Mouse (Mus musculus): ENCODE measurements around the gene Ankrd31. TPM values are rescaled to one million over a fixed set of nuclear protein-coding genes. Genes with fewer than 3 reads are reported as not detected.
"Not testable (repeated sequence)": the region's sequence is repeated elsewhere in the genome, so short reads cannot be mapped to it uniquely, and the experiment has no call there.

Gene Ankrd31
- polyA plus RNA-seq, 1 experiment from 2014 or later = not detected

GRCm38 (mm10) chr13:96730116-96730515 is 18.0 kb upstream of the Ankrd31 start:
- H3K36me3 ChIP-seq (ENCODE audit: control insufficient read depth, insufficient read depth, low read length) = no peaks in the 10 kb centered on the region
- WGBS = 88% methylated on average over 1 of the region's 1 CpGs
- H3K4me1 ChIP-seq (ENCODE audit: control insufficient read depth, insufficient read depth, low read length) = no peaks in the 10 kb centered on the region
- no peaks in the 10 kb centered on the region for H3K27me3 ChIP-seq (ENCODE audit: control insufficient read depth, insufficient read depth, low read length)
- no peak for ATAC-seq (ENCODE audit: insufficient number of reproducible peaks, insufficient read depth, low FRiP score, low read depth)
- H3K9ac ChIP-seq (replicated peaks; ENCODE audit: low read depth, low read length) = no peak overlapping the region
- no peak overlapping the region for H3K4me2 ChIP-seq (replicated peaks; ENCODE audit: low read depth, low read length)
- H3K27ac ChIP-seq (ENCODE audit: low read length) = no peak overlapping the region
- no peaks in the 10 kb centered on the region for H3K9me3 ChIP-seq (ENCODE audit: control insufficient read depth, low read depth, low read length)
- no peak overlapping the region for H3K4me3 ChIP-seq (ENCODE audit: low read depth, low read length)

DNA sequence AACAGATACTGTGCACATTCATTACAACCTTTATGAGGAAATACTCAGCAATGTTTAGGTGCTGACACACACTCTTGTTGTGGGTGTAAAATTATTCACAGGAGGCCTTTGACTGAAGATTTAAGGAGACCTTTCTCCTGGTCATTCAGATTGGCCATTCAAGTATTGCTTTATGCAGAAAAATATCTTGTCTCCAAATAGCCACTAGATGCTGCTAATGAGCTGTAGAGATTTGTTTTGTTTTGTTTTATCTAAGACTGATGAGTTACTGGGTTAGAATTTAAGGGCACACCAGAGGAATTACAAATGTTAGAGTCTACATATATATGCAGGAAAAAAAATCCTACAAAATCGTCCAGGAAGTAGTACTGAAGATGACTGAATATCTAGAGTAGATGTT is 12.9 kb upstream of the Ankrd31 start:
- no peak overlapping the region for H3K27ac ChIP-seq (ENCODE audit: low read length)
- no peaks in the 10 kb centered on the region for H3K4me1 ChIP-seq (ENCODE audit: control insufficient read depth, insufficient read depth, low read length)
- no peaks in the 10 kb centered on the region for H3K27me3 ChIP-seq (ENCODE audit: control insufficient read depth, insufficient read depth, low read length)
- H3K4me3 ChIP-seq (ENCODE audit: low read depth, low read length) = no peak overlapping the region
- H3K9me3 ChIP-seq (ENCODE audit: control insufficient read depth, low read depth, low read length) = no peaks in the 10 kb centered on the region
- 40% methylated on average over 1 of the region's 1 CpGs for WGBS
- H3K4me2 ChIP-seq (replicated peaks; ENCODE audit: low read depth, low read length) = no peak overlapping the region
- ATAC-seq (ENCODE audit: insufficient number of reproducible peaks, insufficient read depth, low FRiP score, low read depth) = no peak
- H3K36me3 ChIP-seq (ENCODE audit: control insufficient read depth, insufficient read depth, low read length) = no peaks in the 10 kb centered on the region
- no peak overlapping the region for H3K9ac ChIP-seq (replicated peaks; ENCODE audit: low read depth, low read length)

DNA sequence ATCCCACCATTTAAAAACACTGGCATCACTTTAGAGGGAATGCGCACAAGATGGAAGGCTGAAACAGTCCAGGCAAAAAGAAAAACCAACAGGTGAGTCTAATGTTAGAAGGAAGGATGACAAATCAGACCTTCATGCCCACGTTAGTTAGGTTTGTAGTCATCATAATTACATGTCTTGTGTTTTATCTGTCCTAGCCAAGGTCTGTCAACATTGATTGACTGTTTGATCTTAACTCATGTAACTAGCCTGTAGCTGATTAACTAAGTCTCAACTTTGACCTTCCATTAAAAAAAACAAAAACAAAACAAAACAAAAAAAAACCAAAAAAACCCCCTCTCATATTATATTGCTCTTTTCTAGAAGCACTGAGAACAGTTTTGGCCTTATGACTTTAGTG is 7.9 kb upstream of the Ankrd31 start:
- no peaks in the 10 kb centered on the region for H3K27me3 ChIP-seq (ENCODE audit: control insufficient read depth, insufficient read depth, low read length)
- no peaks in the 10 kb centered on the region for H3K4me1 ChIP-seq (ENCODE audit: control insufficient read depth, insufficient read depth, low read length)
- H3K4me3 ChIP-seq (ENCODE audit: low read depth, low read length) = no peak overlapping the region
- ATAC-seq (ENCODE audit: insufficient number of reproducible peaks, insufficient read depth, low FRiP score, low read depth) = no peak
- WGBS = 67% methylated on average over 2 of the region's 2 CpGs
- no peaks in the 10 kb centered on the region for H3K36me3 ChIP-seq (ENCODE audit: control insufficient read depth, insufficient read depth, low read length)
- H3K27ac ChIP-seq (ENCODE audit: low read length) = no peak overlapping the region
- H3K9me3 ChIP-seq (ENCODE audit: control insufficient read depth, low read depth, low read length) = no peaks in the 10 kb centered on the region
- H3K4me2 ChIP-seq (replicated peaks; ENCODE audit: low read depth, low read length) = no peak overlapping the region
- H3K9ac ChIP-seq (replicated peaks; ENCODE audit: low read depth, low read length) = no peak overlapping the region

- H3K9ac ChIP-seq (replicated peaks; ENCODE audit: low read depth, low read length) = no peak overlapping the region
- no peaks in the 10 kb centered on the region for H3K4me1 ChIP-seq (ENCODE audit: control insufficient read depth, insufficient read depth, low read length)
- no peak overlapping the region for H3K4me3 ChIP-seq (ENCODE audit: low read depth, low read length)
- H3K9me3 ChIP-seq (ENCODE audit: control insufficient read depth, low read depth, low read length) = no peaks in the 10 kb centered on the region
- WGBS = 88% methylated on average over 2 of the region's 2 CpGs
- H3K4me2 ChIP-seq (replicated peaks; ENCODE audit: low read depth, low read length) = no peak overlapping the region
- no peaks in the 10 kb centered on the region for H3K27me3 ChIP-seq (ENCODE audit: control insufficient read depth, insufficient read depth, low read length)
- H3K27ac ChIP-seq (ENCODE audit: low read length) = no peak overlapping the region
- no peak for ATAC-seq (ENCODE audit: insufficient number of reproducible peaks, insufficient read depth, low FRiP score, low read depth)
- H3K36me3 ChIP-seq (ENCODE audit: control insufficient read depth, insufficient read depth, low read length) = no peaks in the 10 kb centered on the region
These were observed 5.2 kb upstream of the Ankrd31 start for GRCm38 (mm10) chr13:96742871-96743270.

DNA sequence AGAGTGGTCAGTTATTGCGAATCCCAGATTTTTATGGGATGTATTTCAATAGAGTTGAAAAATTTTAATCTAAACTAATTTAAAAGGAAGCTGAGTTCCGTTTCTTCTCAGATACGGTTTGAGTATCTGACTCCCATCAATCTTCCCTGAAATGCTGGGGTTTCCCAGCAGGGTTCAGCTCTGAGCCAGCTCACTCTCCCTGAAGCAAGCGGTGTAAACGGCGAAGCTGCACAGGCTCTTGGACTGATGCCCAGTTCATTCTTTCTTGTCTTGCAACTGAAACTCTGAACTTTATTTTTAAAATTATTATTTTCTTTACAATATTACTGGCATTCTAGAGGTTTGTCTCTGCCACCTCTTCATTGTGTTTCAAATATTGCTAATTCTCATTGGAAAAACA is 2.0 kb upstream of the Ankrd31 start:
- 24% methylated on average over 6 of the region's 6 CpGs for WGBS
- no peak overlapping the region for H3K27ac ChIP-seq (ENCODE audit: low read length)
- ATAC-seq (ENCODE audit: insufficient number of reproducible peaks, insufficient read depth, low FRiP score, low read depth) = no peak
- no peak overlapping the region for H3K9ac ChIP-seq (replicated peaks; ENCODE audit: low read depth, low read length)
- no peaks in the 10 kb centered on the region for H3K4me1 ChIP-seq (ENCODE audit: control insufficient read depth, insufficient read depth, low read length)
- no peak overlapping the region for H3K4me2 ChIP-seq (replicated peaks; ENCODE audit: low read depth, low read length)
- H3K9me3 ChIP-seq (ENCODE audit: control insufficient read depth, low read depth, low read length) = peaks cover 3% of the 10 kb centered on the region; the same call in 1 of the 2 replicates
- H3K27me3 ChIP-seq (ENCODE audit: control insufficient read depth, insufficient read depth, low read length) = no peaks in the 10 kb centered on the region
- no peak overlapping the region for H3K4me3 ChIP-seq (ENCODE audit: low read depth, low read length)
- H3K36me3 ChIP-seq (ENCODE audit: control insufficient read depth, insufficient read depth, low read length) = no peaks in the 10 kb centered on the region

DNA sequence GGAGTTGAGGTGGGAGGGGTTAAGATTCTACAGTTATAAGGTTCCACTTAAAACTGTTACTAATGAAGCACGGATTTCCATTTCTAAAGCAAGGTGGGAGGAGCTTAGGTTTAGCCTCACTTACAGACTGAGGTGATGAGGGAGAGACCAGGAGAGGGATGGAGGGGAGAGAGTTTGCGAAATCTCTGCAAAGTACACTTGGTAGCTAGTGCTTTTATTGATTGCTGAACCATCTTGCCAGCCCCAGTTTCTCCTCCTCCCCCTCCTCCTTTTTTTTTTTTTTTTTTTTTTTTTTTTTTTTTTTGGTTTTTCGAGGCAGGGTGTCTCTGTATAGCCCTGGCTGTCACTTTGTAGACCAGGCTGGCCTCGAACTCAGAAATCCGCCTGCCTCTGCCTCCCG is 1.8 kb downstream of the Ankrd31 start:
- Histone ChIP-seq H3K9ac (replicated peaks; ENCODE audit: low read depth, low read length) (no peak overlapping the region), H3K9me3 (ENCODE audit: control insufficient read depth, low read depth, low read length) (peaks cover 3% of the 10 kb centered on the region; the same call in 1 of the 2 replicates), H3K36me3 (ENCODE audit: control insufficient read depth, insufficient read depth, low read length) (no peaks in the 10 kb centered on the region), H3K4me1 (ENCODE audit: control insufficient read depth, insufficient read depth, low read length) (no peaks in the 10 kb centered on the region), H3K27me3 (ENCODE audit: control insufficient read depth, insufficient read depth, low read length) (no peaks in the 10 kb centered on the region), H3K4me2 (replicated peaks; ENCODE audit: low read depth, low read length) (no peak overlapping the region), H3K27ac (ENCODE audit: low read length) (no peak overlapping the region), H3K4me3 (ENCODE audit: low read depth, low read length) (no peak overlapping the region)
- ATAC-seq (ENCODE audit: insufficient number of reproducible peaks, insufficient read depth, low FRiP score, low read depth) = no peak
- WGBS = 88% methylated on average over 6 of the region's 6 CpGs

DNA sequence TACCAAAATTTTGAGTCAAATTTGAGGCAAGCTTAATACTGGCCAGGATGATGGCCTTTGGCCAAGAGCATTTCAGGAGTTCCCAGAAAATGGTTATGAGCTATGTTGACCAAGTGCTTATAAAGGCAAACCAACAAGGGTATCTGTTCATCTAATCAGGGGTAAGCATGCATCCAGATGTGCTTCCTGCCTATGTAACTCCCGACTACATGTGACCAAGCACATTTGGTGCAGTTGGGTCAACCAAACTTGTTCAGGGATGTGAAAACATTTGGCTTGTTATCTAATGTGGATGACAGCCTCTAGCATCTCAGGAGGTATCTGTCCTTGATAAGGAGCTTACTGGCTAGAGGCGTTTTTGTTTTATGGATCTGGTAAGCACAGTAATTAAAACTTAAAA is 12.8 kb downstream of the Ankrd31 start:
- no peak overlapping the region for H3K4me2 ChIP-seq (replicated peaks; ENCODE audit: low read depth, low read length)
- no peaks in the 10 kb centered on the region for H3K4me1 ChIP-seq (ENCODE audit: control insufficient read depth, insufficient read depth, low read length)
- WGBS = 84% methylated on average over 2 of the region's 2 CpGs
- no peak overlapping the region for H3K9ac ChIP-seq (replicated peaks; ENCODE audit: low read depth, low read length)
- no peak overlapping the region for H3K27ac ChIP-seq (ENCODE audit: low read length)
- ATAC-seq (ENCODE audit: insufficient number of reproducible peaks, insufficient read depth, low FRiP score, low read depth) = no peak
- H3K27me3 ChIP-seq (ENCODE audit: control insufficient read depth, insufficient read depth, low read length) = no peaks in the 10 kb centered on the region
- H3K36me3 ChIP-seq (ENCODE audit: control insufficient read depth, insufficient read depth, low read length) = no peaks in the 10 kb centered on the region
- H3K4me3 ChIP-seq (ENCODE audit: low read depth, low read length) = no peak overlapping the region
- H3K9me3 ChIP-seq (ENCODE audit: control insufficient read depth, low read depth, low read length) = no peaks in the 10 kb centered on the region

GRCm38 (mm10) chr13:96786071-96786470 is 38.0 kb downstream of the Ankrd31 start:
- not testable (repeated sequence) for H3K4me3 ChIP-seq (ENCODE audit: low read depth, low read length); H3K9ac ChIP-seq (replicated peaks; ENCODE audit: low read depth, low read length); H3K27me3 ChIP-seq (ENCODE audit: control insufficient read depth, insufficient read depth, low read length); H3K4me2 ChIP-seq (replicated peaks; ENCODE audit: low read depth, low read length); H3K9me3 ChIP-seq (ENCODE audit: control insufficient read depth, low read depth, low read length); H3K27ac ChIP-seq (ENCODE audit: low read length); H3K4me1 ChIP-seq (ENCODE audit: control insufficient read depth, insufficient read depth, low read length); ATAC-seq (ENCODE audit: insufficient number of reproducible peaks, insufficient read depth, low FRiP score, low read depth); H3K36me3 ChIP-seq (ENCODE audit: control insufficient read depth, insufficient read depth, low read length)
- 79% methylated on average over 5 of the region's 5 CpGs for WGBS

DNA sequence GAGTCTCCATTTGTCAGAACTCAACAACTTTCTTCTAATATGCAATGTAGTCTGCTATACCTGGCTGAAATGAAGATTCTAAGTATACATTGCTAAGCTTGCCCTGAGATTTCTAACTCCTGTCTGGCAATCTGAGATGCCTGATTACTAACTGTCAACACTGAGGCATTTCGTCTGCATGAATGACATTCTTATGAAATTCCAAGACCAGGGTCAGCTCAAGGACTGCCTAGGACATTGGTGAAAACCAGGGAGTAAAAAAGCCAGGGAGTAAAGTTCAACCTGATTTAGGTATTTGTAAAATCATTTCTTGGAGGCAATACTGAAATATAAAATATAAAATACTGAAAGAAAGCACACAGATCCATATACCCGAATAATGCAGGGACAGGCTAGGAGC is 45.4 kb downstream of the Ankrd31 start:
- no peaks in the 10 kb centered on the region for H3K36me3 ChIP-seq (ENCODE audit: control insufficient read depth, insufficient read depth, low read length)
- no peak overlapping the region for H3K4me3 ChIP-seq (ENCODE audit: low read depth, low read length)
- no peaks in the 10 kb centered on the region for H3K27me3 ChIP-seq (ENCODE audit: control insufficient read depth, insufficient read depth, low read length)
- no peaks in the 10 kb centered on the region for H3K4me1 ChIP-seq (ENCODE audit: control insufficient read depth, insufficient read depth, low read length)
- 83% methylated on average over 2 of the region's 2 CpGs for WGBS
- H3K4me2 ChIP-seq (replicated peaks; ENCODE audit: low read depth, low read length) = no peak overlapping the region
- no peak overlapping the region for H3K27ac ChIP-seq (ENCODE audit: low read length)
- no peaks in the 10 kb centered on the region for H3K9me3 ChIP-seq (ENCODE audit: control insufficient read depth, low read depth, low read length)
- no peak overlapping the region for H3K9ac ChIP-seq (replicated peaks; ENCODE audit: low read depth, low read length)
- ATAC-seq (ENCODE audit: insufficient number of reproducible peaks, insufficient read depth, low FRiP score, low read depth) = no peak
